Mouse (Mus musculus) ES-Bruce4 (cell line): Measurements from ENCODE around the gene Znrd1as. TPM values are rescaled to one million over a fixed set of nuclear protein-coding genes. Genes with fewer than 3 reads are reported as not detected.
A peak's percentile ranks its signal among the peaks of the same experiment; 100 is the strongest.

Experiments
- H3K27ac ChIP-seq: 2 replicates; pipeline ENCODE4 v1.5.1; 2012; ENCODE audit warnings: low read length, inconsistent platforms; ENCODE audit not compliant: insufficient read depth
- H3K27me3 ChIP-seq: 2 replicates; pipeline ENCODE4 v1.6.1; 2012; ENCODE audit warnings: mild to moderate bottlenecking, low read length, inconsistent platforms; ENCODE audit not compliant: control insufficient read depth, poor library complexity, insufficient read depth, severe bottlenecking
- H3K36me3 ChIP-seq: 2 replicates; pipeline ENCODE4 v1.6.1; 2012; ENCODE audit warnings: inconsistent platforms, mild to moderate bottlenecking, low read length, moderate library complexity; ENCODE audit not compliant: control insufficient read depth, poor library complexity, insufficient read depth, severe bottlenecking
- H3K4me1 ChIP-seq: one replicate; pipeline ENCODE4 v1.8.1; 2011; ENCODE audit warnings: low read length; ENCODE audit not compliant: control insufficient read depth, insufficient read depth
- H3K4me3 ChIP-seq: 2 replicates; pipeline ENCODE4 v1.5.1; 2011; ENCODE audit warnings: low read depth, mild to moderate bottlenecking, low read length
- H3K9ac ChIP-seq: 2 replicates; pipeline ENCODE4 v1.6.1; 2012; ENCODE audit warnings: low read depth, mild to moderate bottlenecking, inconsistent platforms; ENCODE audit not compliant: poor library complexity, severe bottlenecking
- H3K9me3 ChIP-seq: replicated peaks from 2 replicates; pipeline ENCODE4 v1.6.1; 2012; ENCODE audit warnings: mild to moderate bottlenecking, low read length, inconsistent platforms; ENCODE audit not compliant: control insufficient read depth, poor library complexity, insufficient read depth, severe bottlenecking
- CTCF ChIP-seq: IDR thresholded peaks from one replicate; pipeline ENCODE4 v1.8.1; 2011; ENCODE audit warnings: low read depth, low read length
- EP300 ChIP-seq: IDR thresholded peaks from 2 replicates; pipeline ENCODE4 v1.6.1; 2011; ENCODE audit warnings: low read depth, low read length; ENCODE audit not compliant: insufficient read depth
- POLR2A ChIP-seq: IDR thresholded peaks from one replicate; pipeline ENCODE4 v1.8.1; 2011; ENCODE audit warnings: low read length; ENCODE audit not compliant: insufficient read depth
- polyA plus RNA-seq: library from polyadenylated mRNA; stranded (reverse); fragments of >200 nt; gene quantifications from 2 replicates; pipeline ENCODE4 v1.2.4, GENCODE M21; 2011; ENCODE audit warnings: low read depth; ENCODE audit not compliant: missing spikeins, insufficient read depth, insufficient read length

Znrd1as gene
- polyA plus RNA-seq, 1 experiment, result 30.5 TPM

GRCm38 (mm10) chr17:36953062-36953461 lies 5.3 kb upstream of the Znrd1as start:
- Histone ChIP-seq H3K27me3 (no peaks in the 10 kb centered on the region), H3K36me3 (peaks cover 20% of the 10 kb centered on the region), H3K4me1 (no peaks in the 10 kb centered on the region), H3K4me3 (no peak overlapping the region), H3K27ac (no peak overlapping the region), H3K9ac (no peak overlapping the region), H3K9me3 (no peaks in the 10 kb centered on the region)
- TF ChIP-seq POLR2A, result no peak
- no peak for TF ChIP-seq EP300
- no peak for TF ChIP-seq CTCF

GRCm38 (mm10) chr17:36958884-36959283 lies 492 bp downstream of the Znrd1as start:
- TF ChIP-seq CTCF (no peak), EP300 (no peak), POLR2A (no peak)
- Histone ChIP-seq H3K27ac (peak overlapping the region; percentile 62; the same call in 1 of the 2 replicates), H3K27me3 (no peaks in the 10 kb centered on the region), H3K4me3 (peak overlapping the region; percentile 99), H3K4me1 (no peaks in the 10 kb centered on the region), H3K36me3 (peaks cover 8% of the 10 kb centered on the region), H3K9me3 (no peaks in the 10 kb centered on the region), H3K9ac (peak overlapping the region; percentile 67)

- H3K4me3 ChIP-seq, result no peak overlapping the region
- no peak overlapping the region for H3K27ac ChIP-seq
- H3K9ac ChIP-seq, result no peak overlapping the region
- H3K4me1 ChIP-seq, result no peaks in the 10 kb centered on the region
- H3K36me3 ChIP-seq, result peaks cover 14% of the 10 kb centered on the region; the same call in 1 of the 2 replicates
- TF ChIP-seq POLR2A (no peak), EP300 (no peak), CTCF (no peak)
- peaks cover 2% of the 10 kb centered on the region; the same call in 1 of the 2 replicates for H3K9me3 ChIP-seq
- no peaks in the 10 kb centered on the region for H3K27me3 ChIP-seq
These were observed 2.7 kb downstream of the Znrd1as start for GRCm38 (mm10) chr17:36961125-36961524.

GRCm38 (mm10) chr17:36966875-36967274 lies 8.5 kb downstream of the Znrd1as start:
- TF ChIP-seq EP300 (no peak), POLR2A (no peak), CTCF (no peak)
- Histone ChIP-seq H3K9me3 (peaks cover 2% of the 10 kb centered on the region; the same call in 1 of the 2 replicates), H3K4me1 (no peaks in the 10 kb centered on the region), H3K36me3 (peaks cover 30% of the 10 kb centered on the region), H3K27me3 (no peaks in the 10 kb centered on the region), H3K27ac (no peak overlapping the region), H3K4me3 (no peak overlapping the region), H3K9ac (no peak overlapping the region)

- H3K27ac ChIP-seq, result peak overlapping the region; percentile 82
- peaks cover 3% of the 10 kb centered on the region for H3K4me1 ChIP-seq
- H3K36me3 ChIP-seq, result peaks cover 20% of the 10 kb centered on the region
- peak overlapping the region; percentile 73 for H3K4me3 ChIP-seq
- TF ChIP-seq POLR2A, result no peak
- H3K9me3 ChIP-seq, result no peaks in the 10 kb centered on the region
- no peaks in the 10 kb centered on the region for H3K27me3 ChIP-seq
- peak overlapping the region; percentile 74 for H3K9ac ChIP-seq
These were observed 12.0 kb downstream of the Znrd1as start for GRCm38 (mm10) chr17:36970316-36970890.

GRCm38 (mm10) chr17:36971172-36971850 lies 12.9 kb downstream of the Znrd1as start:
- no peaks in the 10 kb centered on the region for H3K27me3 ChIP-seq
- peak overlapping the region; percentile 81 for H3K27ac ChIP-seq
- H3K36me3 ChIP-seq, result peaks cover 18% of the 10 kb centered on the region
- peak overlapping the region; percentile 74 for H3K9ac ChIP-seq
- peak overlapping the region; percentile 73 for H3K4me3 ChIP-seq
- peaks cover 5% of the 10 kb centered on the region for H3K4me1 ChIP-seq
- no peaks in the 10 kb centered on the region for H3K9me3 ChIP-seq
- TF ChIP-seq EP300 (no peak), POLR2A (no peak), CTCF (no peak)
